Mouse (Mus musculus): ENCODE data around the gene Rbpjl. TPM values are rescaled to one million over a fixed set of nuclear protein-coding genes. Genes with fewer than 3 reads are reported as not detected.

Gene Rbpjl
- total RNA-seq, 2 experiments from 2014 or later, result not detected

GRCm38 (mm10) chr2:164445399-164446085 is 42.6 kb downstream of the Rbpjl start:
- no peak for DNase-seq

- DNase-seq, result no peak
These were observed 43.1 kb downstream of the Rbpjl start for GRCm38 (mm10) chr2:164446086-164446469.

- no peak for DNase-seq
These were observed 45.2 kb downstream of the Rbpjl start for GRCm38 (mm10) chr2:164448140-164448539.

- no peak for DNase-seq
These were observed 46.0 kb downstream of the Rbpjl start for GRCm38 (mm10) chr2:164448921-164449320.

- DNase-seq, result no peak
These were observed 46.6 kb downstream of the Rbpjl start for GRCm38 (mm10) chr2:164449341-164450042.

- no peak for DNase-seq
These were observed 49.2 kb downstream of the Rbpjl start for GRCm38 (mm10) chr2:164452000-164452676.

- DNase-seq, result no peak
These were observed 50.3 kb downstream of the Rbpjl start for GRCm38 (mm10) chr2:164453047-164453757.

GRCm38 (mm10) chr2:164453887-164454500 is 51.1 kb downstream of the Rbpjl start:
- no peak for DNase-seq

- DNase-seq, result peak; percentile 83
These were observed 51.9 kb downstream of the Rbpjl start for GRCm38 (mm10) chr2:164454846-164455245.

- DNase-seq, result peak; percentile 74
These were observed 52.7 kb downstream of the Rbpjl start for GRCm38 (mm10) chr2:164455421-164456190.

GRCm38 (mm10) chr2:164456413-164456812 is 53.5 kb downstream of the Rbpjl start:
- no peak for DNase-seq

- DNase-seq, result no peak
These were observed 53.9 kb downstream of the Rbpjl start, which contains the start of gene Sys1 for GRCm38 (mm10) chr2:164456864-164457300. Gene Sys1 (plus strand): TSS chr2:164456964.

- DNase-seq, result no peak
These were observed 55.0 kb downstream of the Rbpjl start for GRCm38 (mm10) chr2:164457942-164458341.

- no peak for DNase-seq
These were observed 55.6 kb downstream of the Rbpjl start for GRCm38 (mm10) chr2:164458535-164458934.

- peak; percentile 98 for DNase-seq
These were observed 58.0 kb downstream of the Rbpjl start, which contains the start of gene Gm20458 for GRCm38 (mm10) chr2:164460745-164461551. Gene Gm20458 (plus strand): TSS chr2:164460967.

Small RNAs within 50 kb of the gene (microRNA-seq; reads per million reads assigned to microRNA genes)
- 0 reads per million in 2 experiments for gene Mir7678 (ENCODE audit: borderline replicate concordance in 2 of 2)

Other genes starting within 250 kb of the Rbpjl start
- 1 to 10 TPM in 1 of 2 experiments, under 1 TPM in 1; 0.90 to 1.4 TPM for gene Kcns1, start 232.0 kb upstream of the Rbpjl start, total RNA-seq (2021)
- not detected for gene Wfdc5, start 220.4 kb upstream of the Rbpjl start, total RNA-seq (2021)
- gene Wfdc12, start 212.5 kb upstream of the Rbpjl start, total RNA-seq (2021), result not detected
- not detected for gene Wfdc15a, start 203.0 kb upstream of the Rbpjl start, total RNA-seq (2021)
- gene Wfdc15b, start 181.5 kb upstream of the Rbpjl start, total RNA-seq (2021), result not detected
- not detected for gene Svs2, start 164.7 kb upstream of the Rbpjl start, total RNA-seq (2021)
- gene Svs3b, start 146.5 kb upstream of the Rbpjl start, total RNA-seq (2021), result not detected
- not detected for gene Svs4, start 124.7 kb upstream of the Rbpjl start, total RNA-seq (2021)
- gene Svs3a, start 113.9 kb upstream of the Rbpjl start, total RNA-seq (2021), result not detected
- not detected for gene Svs6, start 86.4 kb upstream of the Rbpjl start, total RNA-seq (2021)
- gene Svs5, start 70.4 kb upstream of the Rbpjl start, total RNA-seq (2021), result not detected
- gene Slpi, start 14.0 kb upstream of the Rbpjl start, total RNA-seq (2021), result not detected
- gene Matn4, start 2.0 kb downstream of the Rbpjl start, total RNA-seq (2021), result 1 to 10 TPM; 1.0 to 2.3 TPM
- gene Sdc4, start 40.7 kb downstream of the Rbpjl start, total RNA-seq (2021), result 10 to 100 TPM; 28.0 to 62.1 TPM
- 10 to 100 TPM; 17.2 to 20.2 TPM for gene Sys1, start 53.8 kb downstream of the Rbpjl start, total RNA-seq (2021)
- gene Gm20458, start 57.8 kb downstream of the Rbpjl start, total RNA-seq (2021), result 1 to 10 TPM; 3.2 to 8.9 TPM
- not detected for gene Trp53tg5, start 70.6 kb downstream of the Rbpjl start, total RNA-seq (2021)
- gene Dbndd2, start 83.0 kb downstream of the Rbpjl start, total RNA-seq (2021), result 10 to 100 TPM; 21.2 to 35.4 TPM
- gene Pigt, start 94.4 kb downstream of the Rbpjl start, total RNA-seq (2021), result 10 to 100 TPM; 27.7 to 39.4 TPM
- not detected for gene Wfdc2, start 159.3 kb downstream of the Rbpjl start, total RNA-seq (2021)
- not detected for gene Spint3, start 170.3 kb downstream of the Rbpjl start, total RNA-seq (2021)
- not detected for gene Wfdc6a, start 182.3 kb downstream of the Rbpjl start, total RNA-seq (2021)
- gene Eppin, start 190.5 kb downstream of the Rbpjl start, total RNA-seq (2021), result not detected
- gene Wfdc6b, start 210.4 kb downstream of the Rbpjl start, total RNA-seq (2021), result not detected
- gene Wfdc8, start 210.5 kb downstream of the Rbpjl start, total RNA-seq (2021), result not detected
- not detected for gene Wfdc16, start 235.7 kb downstream of the Rbpjl start, total RNA-seq (2021)